ENCODE assay signal across 14 mouse cellular contexts in the genomic region with DNA sequence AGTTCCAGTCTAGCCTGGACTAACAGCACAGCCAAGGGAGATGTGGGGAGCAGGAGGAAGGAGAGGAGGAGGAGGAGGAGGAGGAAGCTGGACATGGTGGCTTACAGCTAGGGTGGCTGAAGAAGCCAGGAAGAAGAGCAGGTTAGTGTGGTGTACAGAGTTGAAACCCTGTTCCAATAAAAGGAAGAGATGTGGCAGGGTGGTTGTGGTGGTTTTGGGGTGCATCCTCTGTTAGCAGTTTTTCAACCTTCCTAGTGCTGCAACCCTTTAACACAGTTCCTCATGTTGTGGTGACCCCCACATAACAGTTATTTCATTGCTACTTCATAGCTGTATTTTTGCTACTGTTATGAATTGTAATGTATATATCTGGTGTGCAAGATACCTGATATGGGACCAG. TPM values are rescaled to one million over a fixed set of nuclear protein-coding genes. Genes with fewer than 3 reads are reported as not detected.
DNase-seq lines count a peak whose midpoint lies in the region; ATAC-seq and TF ChIP-seq lines count a peak whose summit lies in the region.
"Had no signal": no experiment of that assay in that cellular context is flagged by ENCODE, and none has a peak within 500 bp of the region (broad histone marks: within the 10 kb centered on the region; RNA-seq: fewer than 3 reads in every experiment).

No protein-coding gene starts in this region.

- H3K79me2 ChIP-seq in macrophage (ENCODE audit: inconsistent target), result peaks cover 81% of the 10 kb centered on the region

- H3K4me2 ChIP-seq in hindbrain, postnatal 0 days (ENCODE audit: low read depth, low read length), result no peak overlapping the region
- H3K4me2 ChIP-seq in hindbrain, embryonic 14.5 days (replicated peaks), result no peak overlapping the region
- H3K4me2 ChIP-seq: liver, embryonic 13.5 days had no signal

- H3K4me1 ChIP-seq in cerebellum, adult 2 months (ENCODE audit: control insufficient read depth, insufficient read depth, low read length), result peaks cover 17% of the 10 kb centered on the region
- H3K4me1 ChIP-seq in hindbrain, postnatal 0 days (ENCODE audit: insufficient read depth, low read length), result peaks cover 10% of the 10 kb centered on the region; the same call in 1 of the 2 replicates
- peaks cover 24% of the 10 kb centered on the region for H3K4me1 ChIP-seq in hindbrain, embryonic 14.5 days (replicated peaks; ENCODE audit: control insufficient read depth, insufficient read depth, low read length)
- peaks cover 3% of the 10 kb centered on the region; the same call in 1 of the 2 replicates for H3K4me1 ChIP-seq in bone marrow, adult 2 months (ENCODE audit: control insufficient read depth, insufficient read depth, low read length)

- DNase-seq in cerebellum, adult 2 months, result no peak
- no peak for DNase-seq in cerebellum, adult 11 months
- DNase-seq in hindbrain, postnatal 0 days (ENCODE audit: low spot score), result no peak
- DNase-seq in hindbrain, embryonic 14.5 days (ENCODE audit: low spot score), result no peak
- no peak for DNase-seq in adrenal gland, adult (ENCODE audit: inconsistent age in 2 of 2, low spot score in 1 of 2)
- DNase-seq in yolk sac, embryonic 10.5 days (ENCODE audit: low spot score), result no peak
- DNase-seq: kidney, adult 8-10 months; liver, embryonic 13.5 days; right cerebral cortex, postnatal 4 days had no signal

- H3K4me3 ChIP-seq in cerebellum, adult 2 months (replicated peaks; ENCODE audit: insufficient read depth, low read depth, low read length), result peak overlapping the region; percentile 22
- no peak overlapping the region for H3K4me3 ChIP-seq in hindbrain, postnatal 0 days (ENCODE audit: low read length)
- H3K4me3 ChIP-seq in hindbrain, embryonic 14.5 days (replicated peaks; ENCODE audit: low read length), result no peak overlapping the region
- no peak overlapping the region for H3K4me3 ChIP-seq in bone marrow, adult 2 months (replicated peaks; ENCODE audit: control insufficient read depth, low read depth, low read length)
- no peak overlapping the region for H3K4me3 ChIP-seq in macrophage (ENCODE audit: inconsistent target)
- H3K4me3 ChIP-seq: hindbrain, embryonic 10.5 days; liver, embryonic 13.5 days had no signal

- H3K9ac ChIP-seq in hindbrain, postnatal 0 days (replicated peaks; ENCODE audit: low read length), result 0 out of 2 replicates have a peak overlapping the region, but pooled peaks have one; percentile 2
- H3K9ac ChIP-seq in hindbrain, embryonic 14.5 days, result no peak overlapping the region
- H3K9ac ChIP-seq: liver, embryonic 13.5 days had no signal

- H3K9me3 ChIP-seq in hindbrain, postnatal 0 days (ENCODE audit: low read length), result no peaks in the 10 kb centered on the region
- H3K9me3 ChIP-seq in hindbrain, embryonic 14.5 days (ENCODE audit: control insufficient read depth, low read length), result no peaks in the 10 kb centered on the region
- H3K9me3 ChIP-seq: hindbrain, embryonic 10.5 days; liver, embryonic 13.5 days had no signal

- no peak for TF ChIP-seq CTCF in cerebellum, adult 2 months (IDR thresholded peaks at IDR 0.05; ENCODE audit: borderline replicate concordance, insufficient read depth, low read depth, low read length)
- TF ChIP-seq CTCF in hindbrain, postnatal 0 days (IDR thresholded peaks at IDR 0.05; ENCODE audit: low read depth), result no peak
- peak; percentile 10; the same call in 1 of the 2 replicates for TF ChIP-seq CTCF in bone marrow, adult 2 months (IDR thresholded peaks at IDR 0.05; ENCODE audit: control insufficient read depth, insufficient read depth, low read length)

- no peak for ATAC-seq in hindbrain, postnatal 0 days
- ATAC-seq in hindbrain, embryonic 14.5 days (ENCODE audit: low FRiP score), result no peak
- ATAC-seq: activated CD4-positive, CD25-positive, alpha-beta regulatory T cell, adult 4 months had no signal

- H3K27ac ChIP-seq in cerebellum, adult 2 months (ENCODE audit: insufficient read depth, low read length), result no peak overlapping the region
- H3K27ac ChIP-seq in hindbrain, postnatal 0 days, result no peak overlapping the region
- H3K27ac ChIP-seq in hindbrain, embryonic 14.5 days, result no peak overlapping the region
- H3K27ac ChIP-seq in bone marrow, adult 2 months (ENCODE audit: control insufficient read depth, insufficient read depth, low read depth, low read length, poor library complexity), result peak overlapping the region; percentile 9; the same call in 1 of the 2 replicates
- H3K27ac ChIP-seq in macrophage, result 0 out of 2 replicates have a peak overlapping the region, but pooled peaks have one; percentile 10
- H3K27ac ChIP-seq: hindbrain, embryonic 10.5 days had no signal

- H3K27me3 ChIP-seq in cerebellum, adult 2 months (ENCODE audit: control insufficient read depth, insufficient read depth, low read length), result no peaks in the 10 kb centered on the region
- H3K27me3 ChIP-seq in hindbrain, postnatal 0 days (ENCODE audit: insufficient read depth, low read length), result no peaks in the 10 kb centered on the region
- H3K27me3 ChIP-seq in hindbrain, embryonic 14.5 days (ENCODE audit: control insufficient read depth, insufficient read depth, low read length), result no peaks in the 10 kb centered on the region
- H3K27me3 ChIP-seq: liver, embryonic 13.5 days had no signal

- H3K36me3 ChIP-seq in hindbrain, postnatal 0 days (ENCODE audit: insufficient read depth, low read length), result no peaks in the 10 kb centered on the region
- 0 out of 2 replicates have a peak, but pooled peaks cover 4% of the 10 kb centered on the region for H3K36me3 ChIP-seq in hindbrain, embryonic 14.5 days (replicated peaks; ENCODE audit: control insufficient read depth, insufficient read depth)
- H3K36me3 ChIP-seq in macrophage (ENCODE audit: inconsistent target), result peaks cover 9% of the 10 kb centered on the region; the same call in 1 of the 2 replicates

- no peak for TF ChIP-seq POLR2A in cerebellum, adult 2 months (IDR thresholded peaks at IDR 0.05; ENCODE audit: borderline replicate concordance, insufficient read depth, low read length)
- TF ChIP-seq POLR2A in bone marrow, adult 2 months (IDR thresholded peaks at IDR 0.05; ENCODE audit: borderline replicate concordance, control insufficient read depth, low read depth, low read length), result no peak

RNA-seq across cellular contexts. Expression of gene Cox5a, which starts 3.4 kb away (rescaled TPM):
- polyA plus RNA-seq in cerebellum, adult 2 months (2012; rRNA removed), result 554 and 607 TPM in 2 replicates
- total RNA-seq in hindbrain, postnatal 0 days (2014; rRNA removed), result 212 and 237 TPM in 2 replicates
- 1,238 and 1,244 TPM in 2 replicates for polyA plus RNA-seq in hindbrain, postnatal 0 days (2015; fragmentation: Nextera tagmentation; extraction: Ambion mirVana)
- polyA plus RNA-seq in hindbrain, embryonic 14.5 days (2014; fragmentation: Nextera tagmentation; extraction: Ambion mirVana), result 956 and 1,017 TPM in 2 replicates
- polyA plus RNA-seq in bone marrow, adult 2 months (2011; ENCODE audit: insufficient read depth, insufficient read length, low replicate concordance, missing spikeins), result 158 and 215 TPM in 2 replicates
- 100 to 1,000 TPM in 1 of 26 experiments, 10 to 100 TPM in 25; 39.5 to 113 (median 62.9) TPM for total RNA-seq in macrophage (2018; cell fraction: chromatin; rRNA removed)
- 100 to 1,000 TPM; 214 to 682 (median 384) TPM for total RNA-seq in macrophage (2018; cell fraction: cytosol; rRNA removed)
- 100 to 1,000 TPM in 14 of 26 experiments, 10 to 100 TPM in 12; 58.3 to 250 (median 112) TPM for total RNA-seq in macrophage (2018; cell fraction: nucleus; rRNA removed)
- polyA plus RNA-seq in macrophage (2018), result 93.1 to 404 TPM (median 403 TPM) in 3 replicates

RNA-seq across cellular contexts. Expression of gene Fam219b, which starts 12.9 kb away (rescaled TPM):
- 10.9 and 11.0 TPM in 2 replicates for polyA plus RNA-seq in cerebellum, adult 2 months (2012; rRNA removed)
- 14.6 and 21.5 TPM in 2 replicates for total RNA-seq in hindbrain, postnatal 0 days (2014; rRNA removed)
- polyA plus RNA-seq in hindbrain, postnatal 0 days (2015; fragmentation: Nextera tagmentation; extraction: Ambion mirVana), result 22.2 and 23.2 TPM in 2 replicates
- polyA plus RNA-seq in hindbrain, embryonic 14.5 days (2014; fragmentation: Nextera tagmentation; extraction: Ambion mirVana), result 21.2 and 23.1 TPM in 2 replicates
- polyA plus RNA-seq in bone marrow, adult 2 months (2011; ENCODE audit: insufficient read depth, insufficient read length, low replicate concordance, missing spikeins), result 8.4 and 10.3 TPM in 2 replicates
- 10 to 100 TPM in 15 of 26 experiments, 1 to 10 TPM in 11; 3.6 to 67.2 (median 11.0) TPM for total RNA-seq in macrophage (2018; cell fraction: chromatin; rRNA removed)
- 10 to 100 TPM in 17 of 26 experiments, 1 to 10 TPM in 9; 5.3 to 20.2 (median 14.4) TPM for total RNA-seq in macrophage (2018; cell fraction: cytosol; rRNA removed)
- total RNA-seq in macrophage (2018; cell fraction: nucleus; rRNA removed), result 10 to 100 TPM in 15 of 26 experiments, 1 to 10 TPM in 11; 3.8 to 42.8 (median 12.3) TPM
- 11.2 to 20.8 TPM (median 15.2 TPM) in 3 replicates for polyA plus RNA-seq in macrophage (2018)

RNA-seq across cellular contexts. Expression of gene Rpp25, which starts 20.6 kb away (rescaled TPM):
- polyA plus RNA-seq in cerebellum, adult 2 months (2012; rRNA removed), result 8.0 and 11.1 TPM in 2 replicates
- total RNA-seq in hindbrain, postnatal 0 days (2014; rRNA removed), result 11.7 and 19.6 TPM in 2 replicates
- polyA plus RNA-seq in hindbrain, postnatal 0 days (2015; fragmentation: Nextera tagmentation; extraction: Ambion mirVana), result 15.2 and 17.0 TPM in 2 replicates
- polyA plus RNA-seq in hindbrain, embryonic 14.5 days (2014; fragmentation: Nextera tagmentation; extraction: Ambion mirVana), result 17.0 and 19.7 TPM in 2 replicates
- 8.2 TPM in 1 of 2 replicates, not detected in the other for polyA plus RNA-seq in bone marrow, adult 2 months (2011; ENCODE audit: insufficient read depth, insufficient read length, low replicate concordance, missing spikeins)
- under 1 TPM in 1 of 26 experiments, not detected in 25; 0.63 TPM for total RNA-seq in macrophage (2018; cell fraction: chromatin; rRNA removed)
- under 1 TPM in 10 of 26 experiments, not detected in 16; 0.07 to 0.35 (median 0.19) TPM for total RNA-seq in macrophage (2018; cell fraction: cytosol; rRNA removed)
- under 1 TPM in 1 of 26 experiments, not detected in 25; 0.49 TPM for total RNA-seq in macrophage (2018; cell fraction: nucleus; rRNA removed)
- polyA plus RNA-seq in macrophage (2018), result 0.10 to 0.36 TPM in 2 of 3 replicates, not detected in the other
- total RNA-seq: megakaryocyte-erythroid progenitor cell, adult 5-6 weeks had no signal
- polyA plus RNA-seq: activated CD4-positive, CD25-positive, alpha-beta regulatory T cell, adult 4 months had no signal

RNA-seq across cellular contexts. Expression of gene Mpi, which starts 28.1 kb away (rescaled TPM):
- polyA plus RNA-seq in cerebellum, adult 2 months (2012; rRNA removed), result 86.5 and 95.1 TPM in 2 replicates
- 67.9 and 78.6 TPM in 2 replicates for total RNA-seq in hindbrain, postnatal 0 days (2014; rRNA removed)
- polyA plus RNA-seq in hindbrain, postnatal 0 days (2015; fragmentation: Nextera tagmentation; extraction: Ambion mirVana), result 61.5 and 64.6 TPM in 2 replicates
- polyA plus RNA-seq in hindbrain, embryonic 14.5 days (2014; fragmentation: Nextera tagmentation; extraction: Ambion mirVana), result 54.7 and 60.0 TPM in 2 replicates
- 11.7 and 17.8 TPM in 2 replicates for polyA plus RNA-seq in bone marrow, adult 2 months (2011; ENCODE audit: insufficient read depth, insufficient read length, low replicate concordance, missing spikeins)
- 100 to 1,000 TPM in 1 of 26 experiments, 10 to 100 TPM in 20, 1 to 10 TPM in 5; 4.2 to 108 (median 38.6) TPM for total RNA-seq in macrophage (2018; cell fraction: chromatin; rRNA removed)
- 10 to 100 TPM; 11.2 to 33.5 (median 18.7) TPM for total RNA-seq in macrophage (2018; cell fraction: cytosol; rRNA removed)
- total RNA-seq in macrophage (2018; cell fraction: nucleus; rRNA removed), result 10 to 100 TPM in 24 of 26 experiments, 1 to 10 TPM in 2; 6.2 to 65.3 (median 32.2) TPM
- 16.5 to 25.5 TPM (median 20.0 TPM) in 3 replicates for polyA plus RNA-seq in macrophage (2018)

RNA-seq across cellular contexts. Expression of gene Scamp2, which starts 36.3 kb away (rescaled TPM):
- 35.5 and 38.8 TPM in 2 replicates for polyA plus RNA-seq in cerebellum, adult 2 months (2012; rRNA removed)
- total RNA-seq in hindbrain, postnatal 0 days (2014; rRNA removed), result 50.5 and 53.1 TPM in 2 replicates
- 47.4 and 49.3 TPM in 2 replicates for polyA plus RNA-seq in hindbrain, postnatal 0 days (2015; fragmentation: Nextera tagmentation; extraction: Ambion mirVana)
- 44.0 and 45.0 TPM in 2 replicates for polyA plus RNA-seq in hindbrain, embryonic 14.5 days (2014; fragmentation: Nextera tagmentation; extraction: Ambion mirVana)
- polyA plus RNA-seq in bone marrow, adult 2 months (2011; ENCODE audit: insufficient read depth, insufficient read length, low replicate concordance, missing spikeins), result 21.3 and 46.4 TPM in 2 replicates
- 100 to 1,000 TPM in 12 of 26 experiments, 10 to 100 TPM in 14; 36.1 to 197 (median 92.2) TPM for total RNA-seq in macrophage (2018; cell fraction: chromatin; rRNA removed)
- 100 to 1,000 TPM; 134 to 249 (median 184) TPM for total RNA-seq in macrophage (2018; cell fraction: cytosol; rRNA removed)
- 100 to 1,000 TPM in 23 of 26 experiments, 10 to 100 TPM in 3; 90.1 to 273 (median 166) TPM for total RNA-seq in macrophage (2018; cell fraction: nucleus; rRNA removed)
- 90.8 to 189 TPM (median 140 TPM) in 3 replicates for polyA plus RNA-seq in macrophage (2018)

Comparison
In these comparisons a context has a peak if more than half of its experiments do, and no peak if none do; other contexts are left out.
1. H3K27ac ChIP-seq: peak in bone marrow, adult 2 months (single experiment) and macrophage (single experiment); none in cerebellum, adult 2 months (single experiment), hindbrain, postnatal 0 days (single experiment) and hindbrain, embryonic 14.5 days (single experiment).